Mouse (Mus musculus) hindbrain, embryonic 13.5 days (tissue): Measurements from ENCODE around the gene Fermt1. TPM values are rescaled to one million over a fixed set of nuclear protein-coding genes. Genes with fewer than 3 reads are reported as not detected.

Source experiments
- ATAC-seq: fragments of 200-750 bp; cut with Nextera tagmentation; 2 replicates; pipeline ENCODE4 v1.8.0; 2017; ENCODE audit warnings: moderate TSS enrichment; ENCODE audit not compliant: low FRiP score
- H3K27ac ChIP-seq: fragments of 300-500 bp; sonication (generic); 2 replicates; pipeline ENCODE4 v1.5.1; 2015; ENCODE audit warnings: inconsistent platforms, mild to moderate bottlenecking, moderate library complexity
- H3K27me3 ChIP-seq: fragments of 300-500 bp; sonication (generic); 2 replicates; pipeline ENCODE4 v1.6.1; 2015; ENCODE audit warnings: mild to moderate bottlenecking, inconsistent platforms
- H3K36me3 ChIP-seq: fragments of 300-500 bp; sonication (generic); 2 replicates; pipeline ENCODE4 v1.6.1; 2015; ENCODE audit warnings: mild to moderate bottlenecking, inconsistent platforms
- H3K4me1 ChIP-seq: fragments of 300-500 bp; sonication (generic); replicated peaks from 2 replicates; pipeline ENCODE4 v1.6.1; 2015; ENCODE audit warnings: inconsistent platforms
- H3K4me2 ChIP-seq: fragments of 300-500 bp; sonication (generic); 2 replicates; pipeline ENCODE4 v1.6.1; 2015; ENCODE audit warnings: inconsistent platforms, mild to moderate bottlenecking, moderate library complexity
- H3K4me3 ChIP-seq: fragments of 300-500 bp; sonication (generic); 2 replicates; pipeline ENCODE4 v1.5.1; 2015; ENCODE audit warnings: mild to moderate bottlenecking, inconsistent platforms
- H3K9ac ChIP-seq: fragments of 300-500 bp; sonication (generic); 2 replicates; pipeline ENCODE4 v1.6.1; 2015; ENCODE audit warnings: mild to moderate bottlenecking, inconsistent platforms
- H3K9me3 ChIP-seq: fragments of 300-500 bp; sonication (generic); 2 replicates; pipeline ENCODE4 v1.6.1; 2016; ENCODE audit warnings: inconsistent platforms
- WGBS: fragments of 180-500 bp; shearing (Covaris S2); methylation state at CpG from one replicate; pipeline ENCODE4 v1.1.7; 2015; 5-methylcytosine and 5-hydroxymethylcytosine counted together
- polyA plus RNA-seq: library from polyadenylated mRNA; unstranded; fragments of >200 nt; fragmentation: Nextera tagmentation; extraction: Ambion mirVana; gene quantifications from 2 replicates; pipeline ENCODE4 v1.2.1, GENCODE M21; 2015

Fermt1 gene
- polyA plus RNA-seq, 1 experiment from 2014 or later: not detected

DNA sequence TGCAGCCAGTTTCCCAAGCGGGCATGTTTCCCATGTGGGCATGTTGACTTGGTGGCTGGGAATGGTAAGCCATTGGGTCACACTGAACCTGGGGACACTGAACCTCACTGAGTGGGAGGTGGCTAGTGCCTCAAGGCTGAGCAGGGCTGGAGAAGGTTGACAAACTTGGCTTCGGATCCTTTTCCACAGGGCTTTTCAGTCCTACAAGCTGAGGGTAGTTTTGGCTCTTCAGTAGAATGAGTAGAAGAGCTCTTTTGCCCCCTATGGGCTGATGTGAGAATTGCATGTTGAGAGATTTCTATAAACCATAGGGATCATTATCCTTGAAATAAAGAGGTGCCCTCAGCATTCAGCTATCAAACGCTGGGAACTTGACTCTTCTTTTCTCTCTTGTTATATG is 42.2 kb downstream of the Fermt1 start:
- no peak for ATAC-seq
- H3K4me2 ChIP-seq: no peak overlapping the region
- no peaks in the 10 kb centered on the region; the same call in 1 of the 2 replicates for H3K4me1 ChIP-seq
- H3K27ac ChIP-seq: no peak overlapping the region
- no peak overlapping the region for H3K4me3 ChIP-seq
- H3K9me3 ChIP-seq: no peaks in the 10 kb centered on the region
- WGBS: 38% methylated on average over 3 of the region's 3 CpGs
- no peak overlapping the region for H3K9ac ChIP-seq
- H3K36me3 ChIP-seq: no peaks in the 10 kb centered on the region
- H3K27me3 ChIP-seq: no peaks in the 10 kb centered on the region

DNA sequence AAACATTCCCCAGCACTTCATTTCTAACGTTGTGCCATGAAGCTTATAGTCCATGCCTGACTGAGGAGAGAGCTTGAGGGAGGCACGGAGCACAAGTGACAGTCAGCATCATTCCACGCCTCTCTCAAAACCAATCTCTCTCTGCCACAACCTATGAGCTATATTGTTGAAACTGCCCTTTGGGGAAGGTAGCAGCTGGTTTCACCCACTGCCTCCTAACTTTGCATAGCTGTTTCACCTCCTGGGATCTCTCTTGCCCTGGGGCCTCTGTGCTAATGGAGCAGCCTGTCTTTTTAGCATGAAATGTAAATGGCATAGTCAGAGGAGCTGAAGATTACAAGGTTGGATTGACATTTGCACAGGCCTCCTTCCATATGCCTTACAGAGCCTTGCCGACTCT is 43.6 kb downstream of the Fermt1 start:
- ATAC-seq: peak; percentile 61; the same call in 1 of the 2 replicates

DNA sequence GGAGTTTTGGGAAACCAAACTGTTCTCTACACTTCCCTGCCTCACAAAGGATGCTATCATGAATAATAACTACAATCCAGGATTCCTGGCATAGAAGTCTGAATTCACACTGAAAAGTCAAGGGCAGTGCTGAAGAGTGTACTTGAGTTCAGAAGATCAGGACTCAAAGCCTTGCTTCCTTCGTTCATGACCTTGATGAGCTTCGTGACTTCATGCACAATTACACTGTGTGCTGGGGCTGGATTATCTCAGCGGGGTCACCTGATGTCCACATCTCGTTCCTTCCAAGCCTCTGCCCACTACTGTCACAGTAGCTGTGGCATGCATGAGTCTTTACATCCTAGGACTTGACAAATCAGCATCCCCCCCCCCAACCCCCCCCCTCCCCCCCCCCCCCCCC is 44.1 kb downstream of the Fermt1 start:
- no peak overlapping the region for H3K27ac ChIP-seq
- H3K4me1 ChIP-seq: no peaks in the 10 kb centered on the region; the same call in 1 of the 2 replicates
- H3K9me3 ChIP-seq: no peaks in the 10 kb centered on the region
- no peak overlapping the region for H3K9ac ChIP-seq
- 0 out of 2 replicates have a peak, but pooled peaks have one; percentile 7 for ATAC-seq
- H3K36me3 ChIP-seq: no peaks in the 10 kb centered on the region
- H3K27me3 ChIP-seq: no peaks in the 10 kb centered on the region
- no peak overlapping the region for H3K4me3 ChIP-seq
- 75% methylated on average over 4 of the region's 4 CpGs for WGBS
- H3K4me2 ChIP-seq: no peak overlapping the region

More for the DNA sequence above, 43.6 kb downstream of the Fermt1 start:
- Histone ChIP-seq H3K36me3 (no peaks in the 10 kb centered on the region), H3K4me3 (no peak overlapping the region), H3K9me3 (no peaks in the 10 kb centered on the region), H3K4me2 (no peak overlapping the region), H3K9ac (no peak overlapping the region), H3K4me1 (no peaks in the 10 kb centered on the region; the same call in 1 of the 2 replicates), H3K27me3 (no peaks in the 10 kb centered on the region), H3K27ac (no peak overlapping the region)
- WGBS: 67% methylated on average over 3 of the region's 4 CpGs

DNA sequence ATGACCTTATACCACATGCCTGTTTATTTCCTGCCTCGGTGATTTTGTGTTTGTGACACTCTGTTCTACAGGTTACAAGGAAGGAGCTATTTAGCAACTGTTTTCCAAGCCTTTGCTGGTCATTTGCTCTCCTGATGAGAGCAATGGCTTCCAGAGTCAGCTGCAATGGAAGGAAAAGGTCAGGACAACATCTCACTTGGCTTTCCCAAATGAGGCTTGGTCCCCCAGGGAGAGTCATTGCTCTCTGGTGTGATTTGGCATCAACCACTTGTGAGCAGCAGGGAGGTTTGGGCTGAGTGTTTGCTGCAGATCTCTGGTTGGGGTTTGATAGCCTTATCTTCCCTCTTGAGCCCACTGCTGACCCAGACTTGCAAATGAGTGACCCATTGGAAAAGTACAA is 45.1 kb downstream of the Fermt1 start:
- no peak overlapping the region for H3K4me3 ChIP-seq
- H3K36me3 ChIP-seq: no peaks in the 10 kb centered on the region
- ATAC-seq: no peak
- no peak overlapping the region for H3K4me2 ChIP-seq
- H3K9ac ChIP-seq: no peak overlapping the region
- WGBS: 94% methylated on average over 1 of the region's 1 CpGs
- no peaks in the 10 kb centered on the region; the same call in 1 of the 2 replicates for H3K4me1 ChIP-seq
- no peaks in the 10 kb centered on the region for H3K9me3 ChIP-seq
- no peaks in the 10 kb centered on the region for H3K27me3 ChIP-seq
- H3K27ac ChIP-seq: no peak overlapping the region

DNA sequence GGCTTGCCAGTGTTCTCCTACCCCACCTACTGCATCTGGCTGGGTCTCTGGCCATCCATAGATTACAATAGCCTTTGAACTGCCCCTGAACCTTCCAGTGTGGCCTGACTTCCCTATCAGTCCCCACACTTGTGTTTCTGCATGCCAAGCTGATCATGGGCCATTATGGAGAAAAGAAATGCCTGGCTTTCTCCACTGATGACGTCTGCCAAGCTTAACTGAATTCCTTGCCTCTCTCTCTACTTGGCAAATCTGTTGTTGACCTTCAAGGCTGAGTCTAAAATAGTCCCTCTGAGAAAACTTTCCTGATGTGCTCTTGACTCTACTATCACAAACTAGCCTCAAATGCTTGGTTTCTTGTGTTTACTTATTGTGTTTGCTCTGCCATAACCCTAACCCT is 47.5 kb downstream of the Fermt1 start:
- Histone ChIP-seq H3K36me3 (no peaks in the 10 kb centered on the region), H3K4me3 (no peak overlapping the region), H3K4me1 (no peaks in the 10 kb centered on the region; the same call in 1 of the 2 replicates), H3K9me3 (no peaks in the 10 kb centered on the region), H3K9ac (no peak overlapping the region), H3K27ac (no peak overlapping the region), H3K4me2 (no peak overlapping the region), H3K27me3 (no peaks in the 10 kb centered on the region)
- ATAC-seq: no peak
- WGBS: 65% methylated on average over 1 of the region's 1 CpGs

DNA sequence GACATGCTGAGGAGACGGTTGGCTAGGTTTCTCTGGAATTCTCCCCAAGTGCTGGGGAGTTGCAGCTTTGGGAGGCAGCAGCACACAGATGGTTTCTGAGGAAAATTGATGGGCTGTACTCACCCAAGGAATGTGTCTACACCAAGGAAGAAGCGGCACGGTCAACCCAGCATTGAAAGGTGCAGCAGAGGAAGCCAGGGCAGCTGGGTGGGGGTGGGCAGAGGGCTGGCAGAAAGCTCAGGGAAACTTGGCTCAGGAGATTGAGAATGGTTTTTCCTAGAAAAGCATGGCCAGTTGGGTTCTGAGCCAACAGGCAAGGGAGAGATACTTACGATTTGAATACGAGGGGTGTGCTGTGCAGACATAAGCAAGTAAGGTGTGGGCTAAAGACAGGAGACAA is 51.9 kb downstream of the Fermt1 start:
- Histone ChIP-seq H3K4me3 (no peak overlapping the region), H3K4me1 (no peaks in the 10 kb centered on the region), H3K9me3 (no peaks in the 10 kb centered on the region), H3K4me2 (no peak overlapping the region), H3K27ac (no peak overlapping the region), H3K27me3 (no peaks in the 10 kb centered on the region), H3K9ac (no peak overlapping the region), H3K36me3 (no peaks in the 10 kb centered on the region)
- ATAC-seq: no peak
- 86% methylated on average over 5 of the region's 5 CpGs for WGBS

DNA sequence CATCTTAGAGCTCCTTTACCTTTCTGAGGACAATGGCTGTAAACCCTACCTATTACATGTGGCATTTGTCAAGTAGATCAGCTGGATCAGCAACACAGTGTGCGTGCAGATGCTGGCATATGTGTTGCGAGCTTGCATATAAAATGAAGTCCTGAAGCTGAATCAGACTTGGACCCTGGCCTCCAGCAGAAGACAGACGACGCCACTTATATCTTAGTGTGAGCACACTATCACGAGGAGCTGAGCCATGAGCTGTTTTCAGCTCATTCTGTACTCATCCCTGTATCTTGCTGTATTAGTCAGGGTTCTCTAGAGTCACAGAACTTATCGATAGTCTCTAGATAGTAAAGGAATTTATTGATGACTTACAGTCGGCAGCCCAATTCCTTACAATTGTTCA is 60.4 kb downstream of the Fermt1 start:
- Histone ChIP-seq H3K9ac (no peak overlapping the region), H3K4me2 (no peak overlapping the region), H3K36me3 (no peaks in the 10 kb centered on the region), H3K9me3 (no peaks in the 10 kb centered on the region), H3K27me3 (peaks cover 20% of the 10 kb centered on the region), H3K4me3 (no peak overlapping the region), H3K27ac (no peak overlapping the region), H3K4me1 (peaks cover 7% of the 10 kb centered on the region)
- no peak for ATAC-seq
- 92% methylated on average over 7 of the region's 7 CpGs for WGBS

DNA sequence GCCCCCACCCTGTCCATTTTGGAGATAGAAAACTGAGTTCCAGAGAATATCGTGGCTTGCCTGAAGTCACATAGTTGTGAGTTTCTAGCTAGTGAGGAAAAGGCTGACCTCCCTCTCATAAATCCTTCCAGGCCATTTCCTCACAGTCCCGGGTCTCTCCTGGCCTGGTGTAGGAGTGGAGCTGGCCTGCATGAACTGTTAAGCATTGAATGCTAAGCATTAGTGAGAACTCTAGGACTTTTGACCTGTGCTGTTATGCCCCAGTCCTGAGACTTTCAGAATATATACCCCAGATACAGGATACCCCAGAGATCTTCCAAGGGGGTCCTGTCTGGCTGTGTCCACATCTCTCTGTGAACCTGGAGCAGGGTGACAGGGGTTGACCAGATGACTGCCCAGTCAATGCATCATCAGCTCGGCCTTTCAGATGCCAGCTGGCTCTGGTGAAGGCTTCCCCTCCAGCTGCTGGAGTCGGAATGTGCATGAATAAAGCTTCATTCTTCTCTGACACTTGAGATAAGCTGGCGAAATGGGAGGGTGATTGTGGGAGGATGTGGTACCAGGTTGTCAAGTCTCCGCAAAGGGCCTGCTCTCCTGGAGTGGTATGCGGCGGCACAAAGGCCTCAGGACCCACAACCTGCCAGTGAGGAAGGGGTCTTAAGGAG is 61.3 kb downstream of the Fermt1 start:
- no peak overlapping the region for H3K9ac ChIP-seq
- no peak overlapping the region for H3K4me3 ChIP-seq
- H3K27me3 ChIP-seq: peaks cover 27% of the 10 kb centered on the region
- WGBS: 84% methylated on average over 8 of the region's 8 CpGs
- H3K4me2 ChIP-seq: no peak overlapping the region
- peaks cover 16% of the 10 kb centered on the region for H3K4me1 ChIP-seq
- no peak overlapping the region for H3K27ac ChIP-seq
- no peaks in the 10 kb centered on the region for H3K36me3 ChIP-seq
- no peaks in the 10 kb centered on the region for H3K9me3 ChIP-seq
- ATAC-seq: no peak

DNA sequence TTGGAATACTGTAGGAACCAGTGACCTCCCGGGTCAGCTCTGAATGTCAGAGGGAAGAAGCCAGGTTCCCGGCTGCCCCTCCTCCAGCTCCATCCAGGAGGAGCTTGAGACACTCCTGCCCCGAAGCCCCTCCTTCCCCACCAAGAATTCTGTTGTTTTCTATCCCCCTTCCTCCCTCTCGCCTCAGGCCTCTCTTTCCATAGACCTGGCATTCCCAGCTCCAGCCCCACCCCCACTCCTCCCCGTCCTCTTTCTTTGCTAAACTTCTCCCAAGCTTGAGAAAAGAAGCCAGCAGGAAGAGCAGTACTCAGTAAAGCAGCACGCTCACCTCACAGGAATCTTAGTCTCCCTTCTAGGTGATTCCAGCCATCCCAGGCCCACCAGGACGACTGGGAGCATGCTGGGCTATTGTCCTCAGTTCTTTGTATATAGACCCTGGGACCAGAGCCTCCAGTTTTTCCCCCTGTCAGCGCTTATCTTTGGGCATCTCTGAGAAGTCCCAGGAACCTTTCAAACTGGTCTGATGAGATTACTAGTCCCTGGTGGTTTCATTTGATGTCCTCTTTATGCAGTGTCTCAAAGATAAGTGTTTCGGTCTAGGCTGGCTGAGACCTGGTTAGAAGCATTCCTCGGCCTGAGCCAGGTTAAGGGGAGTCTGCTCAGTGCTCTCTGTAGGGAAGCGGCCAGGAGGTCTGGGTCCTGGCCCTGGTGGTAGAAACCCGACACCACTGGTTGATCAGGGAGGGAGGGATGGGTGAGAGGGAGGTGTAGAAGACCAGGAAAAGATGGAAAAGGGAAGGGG is 64.7 kb downstream of the Fermt1 start, which contains the start of gene Lrrn4:
Lrrn4 (minus strand) TSS at position 48 of the 802 bp plus-strand sequence.
- no peak within 1 kb of the TSS for H3K27ac ChIP-seq
- no peaks in the 10 kb centered on the region for H3K9me3 ChIP-seq
- H3K4me1 ChIP-seq: peaks cover 25% of the 10 kb centered on the region
- no peaks in the 10 kb centered on the region for H3K36me3 ChIP-seq
- H3K4me2 ChIP-seq: peak within 1 kb of the TSS; percentile 97
- 8% methylated on average over 12 of the region's 12 CpGs for WGBS
- ATAC-seq: no peak
- peak within 1 kb of the TSS; percentile 64 for H3K4me3 ChIP-seq
- peak within 1 kb of the TSS; percentile 71 for H3K9ac ChIP-seq
- H3K27me3 ChIP-seq: peaks cover 59% of the 10 kb centered on the region

DNA sequence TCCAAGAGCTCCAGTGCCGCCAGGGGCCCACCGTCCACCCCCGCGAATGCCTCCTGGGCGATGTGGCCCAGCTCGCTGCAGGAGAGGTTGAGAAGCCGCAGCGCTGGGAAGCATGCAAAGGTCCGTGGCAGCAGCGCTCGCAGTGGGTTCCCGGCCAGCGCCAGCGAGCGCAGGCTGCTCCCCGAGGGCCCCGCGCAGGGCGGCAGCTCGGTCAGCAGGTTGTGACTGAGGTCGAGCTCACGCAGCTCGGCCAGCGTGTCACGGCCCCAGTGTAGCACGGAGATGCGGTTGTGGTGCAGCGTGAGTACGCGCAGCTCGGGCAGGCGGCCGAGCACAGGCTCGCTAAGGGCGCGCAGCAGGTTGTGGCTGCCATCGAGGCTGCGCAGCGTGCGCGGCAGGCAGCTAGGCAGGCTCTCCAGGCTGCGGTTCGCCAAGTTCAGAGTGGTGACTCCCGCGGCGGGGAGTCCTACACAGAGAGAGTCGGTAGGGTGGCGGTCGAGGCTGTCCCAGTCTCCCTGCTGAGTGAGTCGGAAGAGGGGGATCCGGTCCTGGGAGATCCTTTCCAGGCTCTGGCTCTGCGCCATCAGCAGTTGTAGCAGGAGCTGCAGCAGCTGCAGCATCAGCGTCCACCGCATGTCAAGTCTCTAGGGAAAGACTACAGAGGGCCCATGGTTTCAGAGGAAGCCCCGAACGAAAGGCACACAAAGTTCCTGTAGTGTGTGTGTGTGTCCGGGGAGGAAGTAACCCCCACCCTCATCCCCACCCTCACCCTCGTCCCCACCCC is 66.3 kb downstream of the Fermt1 start:
- under 1% methylated on average over 58 of the region's 58 CpGs for WGBS

DNA sequence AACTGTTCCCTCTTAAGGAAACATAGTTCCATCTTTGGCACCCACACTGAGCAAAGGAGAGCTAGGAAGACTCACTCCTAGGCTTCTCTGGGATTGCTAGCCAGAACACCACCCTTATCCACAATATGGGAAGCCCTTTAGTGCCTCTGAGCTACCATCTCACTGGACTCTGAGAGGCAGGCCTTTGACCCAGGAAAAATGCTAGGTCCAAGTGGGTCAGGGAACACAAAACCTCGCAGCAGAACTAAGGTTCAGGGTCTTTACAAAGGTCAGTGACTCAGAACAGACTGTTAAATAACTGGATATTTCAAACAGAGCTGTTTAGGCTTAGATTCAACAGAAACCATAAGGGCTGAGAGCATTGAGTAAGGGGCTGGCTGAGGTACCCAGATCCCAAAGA is 68.7 kb downstream of the Fermt1 start:
- H3K4me1 ChIP-seq: peaks cover 25% of the 10 kb centered on the region
- 74% methylated on average over 1 of the region's 1 CpGs for WGBS
- no peaks in the 10 kb centered on the region for H3K36me3 ChIP-seq
- ATAC-seq: no peak
- no peak overlapping the region for H3K9ac ChIP-seq
- H3K27me3 ChIP-seq: peaks cover 56% of the 10 kb centered on the region
- H3K4me3 ChIP-seq: no peak overlapping the region
- no peak overlapping the region for H3K4me2 ChIP-seq
- no peak overlapping the region for H3K27ac ChIP-seq
- no peaks in the 10 kb centered on the region for H3K9me3 ChIP-seq

More for the DNA sequence above, 66.3 kb downstream of the Fermt1 start:
- Histone ChIP-seq H3K27ac (no peak overlapping the region), H3K9me3 (no peaks in the 10 kb centered on the region), H3K4me1 (peaks cover 25% of the 10 kb centered on the region), H3K9ac (peak overlapping the region; percentile 71), H3K4me2 (peak overlapping the region; percentile 97), H3K4me3 (peak overlapping the region; percentile 64), H3K36me3 (no peaks in the 10 kb centered on the region), H3K27me3 (peaks cover 59% of the 10 kb centered on the region)
- ATAC-seq: peak; percentile 86
